Mouse (Mus musculus): ENCODE data around the gene Uqcr11.
A peak's percentile ranks its signal among the peaks of the same experiment; 100 is the strongest.

Uqcr11 gene

GRCm38 (mm10) chr10:80399191-80399972 lies 7.2 kb downstream of the Uqcr11 start, which contains the start of gene Mbd3:
Mbd3 (minus strand) TSS chr10:80399550.
- DNase-seq (ENCODE audit: low spot score) = peak; percentile 99

DNA sequence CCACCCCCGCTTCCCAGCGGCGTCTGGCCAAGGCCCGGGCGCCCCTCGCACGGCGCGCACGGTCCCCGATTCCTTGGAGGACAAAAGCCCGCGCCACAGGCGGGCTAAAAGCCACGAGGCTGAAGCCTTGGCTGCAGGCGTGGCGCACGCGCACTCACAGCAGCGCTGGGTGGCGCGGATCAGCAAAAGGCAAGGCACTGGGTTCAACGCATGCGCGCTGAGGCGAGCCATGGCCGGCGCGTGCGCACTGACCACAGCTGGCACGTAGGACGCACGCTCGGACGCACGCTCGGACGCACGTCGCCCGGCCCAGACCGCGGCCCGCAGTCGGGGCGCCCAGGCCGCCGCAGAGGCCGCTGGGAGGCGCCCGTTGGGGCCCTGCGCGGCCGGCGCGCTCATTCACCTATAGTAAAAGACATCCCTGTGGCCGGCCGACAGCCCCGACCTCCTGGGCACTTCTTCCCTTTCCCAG lies 7.9 kb downstream of the Uqcr11 start:
- DNase-seq (ENCODE audit: low spot score) = peak; percentile 98

GRCm38 (mm10) chr10:80398174-80398535 lies 8.5 kb downstream of the Uqcr11 start:
- no peak for DNase-seq (ENCODE audit: low spot score)

GRCm38 (mm10) chr10:80397524-80398173 lies 9.0 kb downstream of the Uqcr11 start:
- no peak for DNase-seq (ENCODE audit: low spot score)

GRCm38 (mm10) chr10:80396822-80397523 lies 9.7 kb downstream of the Uqcr11 start:
- no peak for DNase-seq (ENCODE audit: low spot score)

GRCm38 (mm10) chr10:80395025-80395627 lies 11.5 kb downstream of the Uqcr11 start:
- DNase-seq (ENCODE audit: low spot score) = no peak

DNA sequence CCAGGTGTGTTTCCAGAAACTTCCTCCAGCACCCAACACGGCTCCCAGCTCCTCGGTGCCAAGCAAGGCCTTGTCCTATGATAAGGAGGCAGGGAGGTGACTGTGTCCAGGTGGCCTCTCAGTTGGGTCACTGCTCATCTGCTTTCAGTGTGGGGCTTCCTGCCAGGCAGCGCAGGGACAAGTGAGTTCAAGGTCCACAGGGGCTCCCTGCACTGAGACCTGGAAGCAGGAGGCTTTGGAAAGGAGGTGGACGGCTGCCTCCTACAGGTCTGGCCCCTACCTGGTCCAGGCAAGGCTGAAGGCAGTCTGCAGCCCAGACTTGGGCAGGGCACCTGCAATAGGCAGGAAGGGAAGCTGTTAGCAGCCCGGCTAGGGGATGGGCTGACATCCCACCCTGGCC lies 13.9 kb downstream of the Uqcr11 start:
- DNase-seq (ENCODE audit: low spot score) = no peak

GRCm38 (mm10) chr10:80390697-80391096 lies 15.9 kb downstream of the Uqcr11 start:
- no peak for DNase-seq (ENCODE audit: low spot score)

DNA sequence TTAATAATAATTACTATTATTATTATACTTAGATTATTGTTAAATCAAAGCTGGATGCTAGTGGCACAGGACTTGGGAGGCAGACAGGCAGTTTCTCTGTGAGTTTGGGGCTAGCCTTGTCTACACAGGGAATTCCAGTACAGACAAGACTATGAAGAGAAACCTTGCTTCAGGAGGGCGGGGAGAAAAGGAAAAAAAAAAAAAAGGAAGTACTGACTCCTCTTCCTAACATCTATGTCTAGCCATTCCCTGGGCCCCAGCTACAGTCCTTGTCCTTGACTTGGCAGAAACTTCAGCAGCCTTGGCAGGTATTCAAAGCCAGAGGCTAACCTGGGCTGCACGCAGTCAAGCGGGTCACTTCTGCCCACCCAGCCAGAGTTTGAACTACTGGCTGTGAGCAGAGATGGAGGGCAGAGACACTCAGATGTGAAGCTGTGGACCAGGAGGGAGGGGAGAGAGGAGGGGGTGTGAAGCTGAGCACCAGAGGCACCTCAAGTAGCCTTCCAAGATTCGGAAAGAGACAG lies 17.4 kb downstream of the Uqcr11 start:
- no peak for DNase-seq (ENCODE audit: low spot score)

DNA sequence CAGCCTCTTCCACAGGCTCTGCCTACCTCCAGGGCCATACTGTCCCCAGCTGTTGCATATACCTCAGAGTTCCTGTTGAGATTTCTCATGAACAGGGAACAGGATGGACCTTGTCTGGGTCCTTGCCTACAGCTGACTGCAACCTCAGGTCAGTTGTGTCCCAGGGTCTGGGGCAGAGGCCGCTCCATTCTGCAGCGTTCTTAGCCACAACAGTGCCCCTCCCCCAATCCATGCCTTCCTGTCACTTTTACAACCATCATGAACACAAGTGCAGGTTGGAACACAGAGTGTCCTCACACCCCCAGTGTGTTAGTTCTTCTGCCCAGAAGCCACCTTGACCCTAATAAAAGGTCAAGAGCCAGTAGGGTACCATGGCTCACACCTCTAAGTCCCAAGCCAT lies 17.9 kb downstream of the Uqcr11 start:
- DNase-seq (ENCODE audit: low spot score) = no peak

DNA sequence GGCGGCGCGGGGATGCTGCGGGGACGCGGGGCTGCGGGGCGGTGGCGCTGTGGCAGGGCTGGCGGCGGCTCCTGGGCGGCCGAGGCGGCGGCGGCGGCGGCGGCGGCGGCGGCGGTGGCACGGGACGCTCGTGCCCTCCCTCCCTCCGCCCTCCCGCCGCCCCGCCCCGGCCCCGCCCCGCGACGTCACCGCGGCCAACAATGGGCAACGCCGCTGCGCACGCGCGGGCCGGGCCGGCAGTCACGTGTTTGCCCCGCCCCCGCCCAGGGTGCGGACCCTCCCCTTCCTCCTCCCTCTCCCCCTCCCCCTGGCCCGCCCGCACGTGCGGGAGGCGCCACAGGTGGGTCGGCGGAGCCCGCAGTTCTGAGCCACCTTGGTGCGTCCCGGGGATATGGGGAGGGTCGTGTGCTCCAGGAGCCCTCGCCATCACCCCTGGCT lies 19.1 kb downstream of the Uqcr11 start, which contains the start of gene Mex3d:
Gene Mex3d, minus strand, starts transcription at position 138 of the 438 bp plus-strand sequence.
- DNase-seq (ENCODE audit: low spot score) = peak; percentile 89

- DNase-seq (ENCODE audit: low spot score) = no peak
Observed at GRCm38 (mm10) chr10:80386735-80387471, 19.7 kb downstream of the Uqcr11 start.

- peak; percentile 66 for DNase-seq (ENCODE audit: low spot score)
Observed at GRCm38 (mm10) chr10:80385811-80386734, 20.6 kb downstream of the Uqcr11 start.

GRCm38 (mm10) chr10:80385310-80385709 lies 21.3 kb downstream of the Uqcr11 start:
- DNase-seq (ENCODE audit: low spot score) = no peak

DNA sequence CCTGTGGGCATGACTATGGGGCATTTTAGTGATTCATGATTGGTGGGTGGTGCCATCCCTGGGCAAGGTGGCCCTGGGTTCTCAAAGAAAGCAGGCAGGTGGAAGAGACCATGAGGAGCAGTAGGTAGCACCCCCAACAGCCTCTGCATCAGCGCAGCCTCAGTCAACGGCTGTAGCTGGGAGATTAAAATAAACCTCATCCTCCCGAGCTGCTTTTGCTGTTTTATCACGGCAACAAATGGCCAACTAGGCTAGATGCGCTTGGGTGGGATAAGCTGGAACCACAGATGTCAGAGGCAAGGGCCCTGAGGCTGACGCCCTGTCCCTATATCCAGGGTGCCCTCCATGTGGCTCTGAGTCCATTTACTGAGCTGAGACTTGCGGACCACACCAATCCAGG lies 21.9 kb downstream of the Uqcr11 start:
- DNase-seq (ENCODE audit: low spot score) = no peak

DNA sequence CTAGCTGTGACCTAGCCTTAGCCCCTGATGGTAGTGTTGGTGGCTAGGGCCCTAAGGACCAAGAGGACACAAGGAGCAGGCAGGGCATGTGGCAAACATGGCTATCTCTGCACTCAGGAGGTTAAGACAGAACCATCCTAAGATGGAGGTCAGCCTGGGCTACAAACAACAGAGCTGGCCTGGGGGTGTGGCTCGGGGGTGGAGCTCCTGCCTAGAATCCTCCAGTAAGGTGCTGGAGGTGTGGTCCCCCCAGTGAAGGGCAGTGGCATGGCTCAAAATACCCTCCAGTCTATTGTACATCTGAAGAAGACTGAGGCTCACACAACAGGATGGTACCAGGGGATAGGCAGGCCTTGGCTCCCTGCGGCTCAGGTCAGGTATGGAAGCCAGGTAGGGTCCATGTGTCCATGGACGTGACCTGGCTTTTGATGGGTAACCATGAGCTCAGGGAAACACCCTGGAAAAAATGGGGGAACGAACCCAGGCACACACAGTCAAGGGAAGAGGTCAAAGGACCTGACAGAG lies 22.5 kb downstream of the Uqcr11 start:
- DNase-seq (ENCODE audit: low spot score) = no peak

- DNase-seq (ENCODE audit: low spot score) = no peak
Observed at GRCm38 (mm10) chr10:80383431-80383830, 23.2 kb downstream of the Uqcr11 start.

DNA sequence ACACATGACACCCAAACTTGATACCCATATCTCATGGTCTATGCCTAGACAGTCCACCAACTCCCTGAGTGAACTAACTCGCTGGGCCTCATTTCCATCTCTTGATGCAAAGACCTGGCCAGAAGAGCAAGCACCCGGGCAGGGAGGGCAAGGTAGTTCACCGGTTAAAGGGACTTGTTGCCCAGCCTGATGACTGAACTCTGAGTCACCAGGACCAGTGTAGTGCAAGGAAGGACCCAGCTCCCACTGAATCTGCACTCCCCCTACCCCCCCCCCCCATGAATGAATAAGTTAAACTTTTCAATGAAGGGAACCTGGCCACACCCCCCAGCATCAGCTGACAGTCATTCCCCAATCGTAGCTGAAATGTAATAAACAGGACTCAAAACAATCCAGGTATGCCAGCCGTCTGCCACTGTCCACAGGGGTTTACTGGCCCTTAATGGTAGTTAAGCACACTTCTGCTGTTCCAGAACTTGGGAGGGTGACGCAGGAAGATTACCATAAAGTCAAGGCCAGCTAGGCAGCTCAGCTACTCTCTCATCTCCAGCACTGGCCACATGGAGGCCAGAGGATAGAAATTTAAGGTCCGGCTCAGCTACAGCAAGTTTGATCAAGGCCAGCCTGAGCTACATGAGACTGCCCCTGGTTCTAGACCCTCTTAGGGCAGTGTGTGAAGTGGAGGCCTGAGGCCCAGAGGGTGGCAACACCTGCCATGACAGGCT lies 23.8 kb downstream of the Uqcr11 start:
- DNase-seq (ENCODE audit: low spot score) = no peak

DNA sequence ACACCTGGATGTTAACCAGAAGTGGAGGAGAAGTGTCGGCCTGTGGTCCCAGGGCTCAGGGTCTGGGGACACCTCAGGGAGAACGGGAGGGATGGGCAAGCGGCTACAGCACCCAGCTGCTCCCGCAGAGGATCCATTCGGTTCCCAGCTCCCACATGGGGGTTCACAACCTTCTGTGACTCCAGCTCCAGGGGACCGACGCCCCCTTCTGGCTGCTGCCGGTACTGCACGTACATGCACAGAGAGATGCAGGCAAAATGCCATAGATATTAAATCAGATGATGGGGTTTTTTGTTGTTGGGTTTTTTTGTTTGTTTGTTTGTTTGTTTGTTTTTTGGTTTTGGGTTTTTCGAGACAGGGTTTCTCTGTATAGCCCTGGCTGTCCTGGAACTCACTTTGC lies 28.9 kb downstream of the Uqcr11 start:
- DNase-seq (ENCODE audit: low spot score) = no peak
